Mouse (Mus musculus) neural tube, embryonic 10.5 days (tissue): ENCODE measurements at regions not wholly inside any gene's neighbourhood (a gene's known extent, or its start where the extent isn't known, plus 50 kb on each side); places are given as distances from the start of the nearest gene placed in this dataset.
"Not testable (repeated sequence)": the region's sequence is repeated elsewhere in the genome, so short reads cannot be mapped to it uniquely, and the experiment has no call there.

Experiments used
- DNase-seq: peaks from one replicate; pipeline ENCODE4 v3.0.0-alpha.2; 2017; ENCODE audit warnings: low spot score; ENCODE audit errors: extremely low spot score

DNA sequence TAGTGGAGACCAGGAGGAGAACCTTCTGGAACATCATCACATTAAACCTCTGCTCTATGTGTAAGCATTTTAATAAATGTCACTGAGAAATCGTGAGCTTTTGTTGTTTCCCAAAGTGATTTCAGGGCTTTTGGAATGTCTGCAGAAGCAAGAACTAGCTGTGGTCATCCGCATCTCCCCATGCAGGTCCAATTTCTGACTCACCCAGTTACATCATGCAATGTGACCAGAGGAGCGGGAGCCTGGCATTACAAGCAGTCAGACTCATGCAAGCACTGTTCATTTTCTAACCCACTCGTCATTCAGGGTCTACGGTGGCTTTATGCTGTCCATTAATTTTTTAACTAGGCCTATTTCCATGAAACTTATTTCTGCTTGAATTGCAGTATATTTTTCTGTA lies 151.2 kb upstream of the Supt20 start:
- DNase-seq: no peak

DNA sequence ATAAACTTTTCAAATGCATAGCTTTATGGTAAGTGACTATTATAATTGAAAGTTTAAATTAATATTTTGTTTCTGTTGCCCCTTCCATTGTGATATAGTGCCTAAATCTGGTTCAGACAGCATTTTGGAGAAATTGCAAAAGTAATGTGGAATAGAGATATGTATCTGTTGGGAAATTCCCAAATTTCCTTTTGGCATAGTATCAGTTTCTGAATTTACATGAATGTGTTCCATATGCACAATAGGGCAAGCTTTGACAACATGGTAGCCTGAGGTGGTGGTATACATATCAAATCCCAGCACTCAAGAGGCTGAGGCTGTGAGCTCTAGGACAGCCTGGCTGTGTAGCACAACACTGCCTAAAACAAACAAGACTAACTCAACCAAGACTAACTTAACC lies 147.2 kb upstream of the Supt20 start:
- no peak for DNase-seq

DNA sequence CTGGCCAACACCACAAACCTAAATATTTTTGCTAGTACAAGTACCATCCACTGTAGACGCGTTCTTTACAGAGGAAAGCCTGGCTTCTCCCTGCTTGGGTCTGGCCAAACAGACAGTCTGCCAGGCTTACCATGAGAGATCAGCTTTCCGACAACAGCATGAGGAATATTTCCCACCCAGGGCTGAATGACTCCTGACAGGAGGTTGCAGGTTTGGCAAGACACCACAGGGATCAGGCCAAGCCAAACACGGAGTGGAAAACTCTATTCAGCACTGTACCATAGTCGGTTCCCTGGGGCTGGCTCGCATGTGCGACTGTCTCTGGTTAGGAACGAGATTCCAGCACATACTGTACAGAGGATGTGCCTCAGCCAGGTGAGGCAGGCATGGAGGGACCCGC lies 140.7 kb upstream of the Supt20 start:
- DNase-seq: no peak

DNA sequence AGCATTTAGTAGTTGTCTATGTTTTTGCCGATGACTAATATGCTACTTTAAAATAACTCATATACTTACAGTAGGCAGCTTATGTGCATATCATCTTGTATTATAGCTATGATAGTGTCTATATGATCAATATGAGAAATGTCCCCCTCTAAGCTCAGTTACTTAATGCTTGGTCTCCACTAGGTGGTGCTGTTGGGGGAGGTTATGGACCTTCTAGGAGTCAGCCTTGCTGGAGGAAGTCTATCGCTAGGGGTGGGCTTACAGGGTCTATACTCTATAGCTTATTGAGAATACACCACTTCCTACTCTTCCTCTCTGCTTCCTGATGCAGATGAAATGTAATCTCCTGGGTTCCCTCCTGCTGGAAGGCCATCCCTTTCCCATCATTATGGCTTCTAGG lies 136.7 kb upstream of the Supt20 start:
- no peak for DNase-seq

DNA sequence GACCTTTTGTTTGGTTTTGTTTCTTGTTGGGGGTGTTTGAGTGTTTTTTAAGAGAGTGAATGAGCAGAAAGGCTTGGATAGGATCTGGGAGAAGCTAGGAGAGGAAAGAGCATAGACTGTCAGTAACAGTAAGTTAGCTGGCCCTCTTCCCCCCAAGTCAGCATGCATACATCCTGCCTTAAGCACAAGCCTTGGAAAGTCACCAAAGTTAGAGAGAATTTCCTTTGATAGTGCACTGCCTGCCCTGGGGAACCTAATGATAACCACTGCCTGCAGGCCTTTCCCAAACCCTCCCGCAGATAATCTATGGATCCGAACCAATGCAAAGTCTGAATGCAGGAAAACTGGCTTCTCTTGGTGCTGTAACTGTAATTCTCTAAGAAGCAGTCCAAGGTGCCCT lies 133.6 kb upstream of the Supt20 start:
- no peak for DNase-seq

DNA sequence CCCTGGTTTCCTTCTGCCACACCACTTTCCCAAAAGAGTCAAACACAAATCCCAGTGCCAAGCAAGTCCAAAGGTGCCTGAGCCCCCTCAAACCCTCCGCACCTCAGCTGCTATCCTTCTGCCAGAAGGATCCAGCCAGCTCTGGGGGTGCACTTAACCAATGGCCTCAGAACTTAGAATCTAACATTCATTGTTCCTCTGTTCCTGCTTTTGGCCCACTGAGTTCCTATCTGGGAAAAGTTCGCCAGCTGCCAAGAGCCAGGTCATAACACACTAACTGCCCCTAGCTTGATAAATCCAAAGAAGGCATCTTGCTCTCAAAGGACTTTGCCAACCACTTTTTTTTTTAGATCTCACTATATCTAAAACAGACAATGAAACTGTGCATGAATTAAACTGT lies 133.1 kb upstream of the Supt20 start:
- DNase-seq: no peak

DNA sequence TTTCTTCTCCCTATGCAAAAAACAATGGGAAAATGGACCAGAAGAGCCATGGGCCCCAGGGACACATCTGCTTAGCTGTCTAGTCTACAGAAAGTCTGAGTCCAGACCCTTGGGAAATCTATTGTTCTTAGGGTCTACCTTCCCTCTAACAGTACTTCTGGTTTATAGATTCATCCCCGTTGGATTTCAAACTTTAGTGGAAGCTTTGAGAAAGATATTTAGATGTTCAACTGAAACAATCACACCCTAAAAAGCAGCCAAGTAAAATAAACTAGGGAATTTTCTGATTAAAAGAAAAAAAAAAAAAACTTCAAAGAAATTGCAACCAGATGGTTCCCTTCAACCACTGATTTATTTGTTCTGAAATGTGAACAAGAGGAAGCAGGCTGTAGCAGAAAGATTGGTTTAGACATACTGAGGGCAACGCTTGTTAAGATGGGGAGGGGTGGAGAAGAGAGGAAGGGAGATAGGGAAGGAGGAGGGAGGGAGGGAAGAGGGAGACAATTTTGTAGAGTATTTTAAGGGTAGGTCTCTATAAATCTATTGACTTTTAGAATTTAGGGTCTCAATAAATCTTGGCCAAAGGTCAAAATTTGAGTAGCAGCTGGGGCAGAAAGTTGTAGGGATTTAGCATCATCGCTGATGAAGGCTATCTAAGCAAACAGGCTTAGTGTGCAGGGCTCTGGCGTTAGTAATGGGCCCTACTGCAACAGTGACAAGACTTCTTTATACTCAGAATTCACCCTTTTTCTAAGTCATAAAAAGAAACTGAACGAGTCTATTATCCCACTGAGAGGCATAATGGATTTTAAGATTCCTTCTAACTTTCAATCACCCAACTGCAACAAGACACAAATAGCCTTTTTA lies 132.3 kb upstream of the Supt20 start:
- DNase-seq: no peak

DNA sequence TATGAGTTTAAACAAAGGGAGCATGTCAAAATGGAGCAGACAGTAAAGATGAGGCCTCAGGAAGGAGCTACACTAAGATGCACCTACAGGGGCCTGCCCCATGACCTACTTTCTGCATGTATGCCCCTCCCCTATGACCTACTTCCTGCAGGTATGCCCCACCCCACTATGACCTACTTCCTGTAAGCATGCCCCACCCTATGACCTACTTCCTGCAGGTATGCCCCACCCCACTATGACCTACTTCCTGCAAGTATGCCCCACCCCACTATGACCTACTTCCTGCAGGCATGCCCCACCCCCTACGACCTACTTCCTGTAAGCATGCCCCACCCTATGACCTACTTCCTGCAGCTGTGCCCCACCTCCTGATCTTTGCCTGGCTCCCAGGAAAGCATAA lies 125.3 kb upstream of the Supt20 start:
- DNase-seq: no peak

DNA sequence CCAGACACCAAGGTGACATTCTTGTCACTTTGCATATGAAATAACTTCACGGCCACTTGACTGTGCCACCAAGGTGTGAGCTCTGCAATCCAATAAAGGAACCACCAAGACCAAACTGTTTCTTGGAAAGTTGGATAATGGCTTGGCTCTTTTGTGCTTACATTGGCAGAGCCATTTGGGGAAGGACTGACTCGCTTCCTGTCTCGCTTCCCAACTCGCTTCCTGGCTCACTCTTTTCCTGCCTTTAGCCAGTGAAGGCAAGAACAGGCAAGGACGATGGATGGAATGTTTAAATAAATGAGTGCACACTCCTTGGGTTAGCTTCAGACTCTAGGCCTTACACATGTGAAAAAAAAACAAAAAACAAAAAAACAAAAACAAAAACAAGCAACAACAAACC lies 124.5 kb upstream of the Supt20 start:
- no peak for DNase-seq

DNA sequence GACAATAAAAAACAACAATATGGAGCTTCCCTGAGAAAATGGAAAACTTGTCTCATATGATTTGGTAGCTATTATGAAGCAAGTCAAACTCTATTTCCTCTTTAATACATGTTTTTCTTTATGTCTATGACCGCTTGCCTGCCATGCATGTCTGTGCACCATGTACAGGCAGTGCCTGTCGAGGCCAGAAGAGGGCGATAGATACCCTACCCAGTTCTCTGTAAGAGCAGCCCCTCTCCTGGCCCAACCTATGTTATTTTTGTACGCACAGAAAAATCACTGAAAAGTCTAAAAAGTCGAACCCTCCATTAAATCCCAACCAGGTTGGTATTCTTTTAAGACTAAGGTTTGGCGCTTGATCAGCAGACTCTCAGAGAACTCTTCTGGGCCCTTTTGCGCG lies 122.1 kb upstream of the Supt20 start:
- DNase-seq: no peak

DNA sequence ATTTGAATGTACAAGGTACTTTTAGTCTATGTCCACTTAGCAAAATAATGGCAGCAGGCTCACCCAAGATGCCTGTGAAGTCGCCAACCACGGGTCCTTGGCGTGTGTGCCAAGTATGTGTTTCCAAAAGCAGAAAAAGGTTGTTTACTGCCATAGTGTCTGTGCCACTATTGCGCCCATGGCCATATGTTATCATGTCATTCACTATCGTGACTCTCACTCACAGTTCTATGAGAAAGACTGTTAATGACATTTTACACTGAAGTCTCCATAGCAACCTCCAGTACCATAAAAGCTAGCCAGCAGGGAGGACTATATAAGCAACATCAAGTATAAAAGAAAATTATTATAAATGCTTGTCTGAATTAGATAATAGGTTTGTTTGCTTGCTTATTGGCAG lies 114.8 kb upstream of the Supt20 start:
- DNase-seq: no peak

DNA sequence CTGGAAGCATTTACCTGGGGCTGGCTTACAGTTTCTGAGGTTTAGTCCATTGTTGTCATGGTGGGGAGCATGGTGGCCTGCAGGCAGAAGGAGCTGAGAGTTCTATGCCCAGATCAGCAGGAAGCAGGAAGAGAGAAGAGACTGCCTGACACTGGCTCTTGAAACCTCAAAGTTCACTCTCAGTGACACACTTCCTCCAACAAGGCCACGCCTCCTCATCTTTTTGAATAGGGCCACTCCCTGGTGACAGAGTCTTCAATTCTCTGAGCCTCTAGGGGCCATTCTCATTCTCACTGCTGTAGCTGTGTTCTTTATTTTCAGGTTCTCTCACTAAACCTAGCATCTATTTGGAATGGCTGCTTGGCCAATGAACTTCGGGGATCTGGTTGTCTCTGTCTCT lies 113.2 kb upstream of the Supt20 start:
- DNase-seq: no peak

DNA sequence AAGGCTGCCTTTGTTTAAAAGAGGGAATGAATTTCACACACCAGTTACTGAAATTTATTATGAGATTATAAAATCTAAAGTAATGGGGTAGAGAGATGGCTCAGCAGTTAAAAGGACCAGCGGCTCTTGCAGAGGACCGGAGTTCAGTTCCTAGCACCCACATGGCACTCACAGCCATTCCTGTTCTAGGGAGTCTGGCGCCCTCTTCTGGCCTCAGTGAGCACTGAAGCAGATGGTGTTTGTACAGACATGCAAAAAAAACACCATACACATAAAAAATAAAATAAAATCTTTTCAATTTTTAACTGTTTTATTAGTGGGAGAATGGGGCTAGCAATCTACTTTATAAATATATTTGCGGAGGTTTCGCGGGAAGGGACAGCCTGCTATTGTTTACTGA lies 112.3 kb upstream of the Supt20 start:
- no peak for DNase-seq

DNA sequence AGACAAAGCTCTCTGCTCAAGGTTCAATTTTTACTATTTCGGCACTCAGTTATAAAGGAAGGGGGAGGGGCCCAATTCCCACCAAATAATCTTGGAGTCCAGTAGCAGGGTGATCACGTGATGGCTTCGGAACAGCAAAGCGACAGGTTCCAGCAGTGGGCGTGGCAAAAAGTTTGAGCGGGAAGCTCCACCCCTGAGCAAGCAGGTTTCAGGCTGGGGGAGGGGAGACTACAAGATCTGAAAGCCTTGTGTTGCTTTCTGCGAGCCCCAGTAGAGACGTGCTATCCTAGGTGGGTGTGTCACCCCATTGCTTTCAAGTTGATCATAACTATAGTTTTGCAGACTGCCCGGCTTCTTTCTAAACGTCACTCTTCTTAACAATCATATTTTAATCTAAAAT lies 106.8 kb upstream of the Supt20 start:
- DNase-seq: not testable (repeated sequence)

DNA sequence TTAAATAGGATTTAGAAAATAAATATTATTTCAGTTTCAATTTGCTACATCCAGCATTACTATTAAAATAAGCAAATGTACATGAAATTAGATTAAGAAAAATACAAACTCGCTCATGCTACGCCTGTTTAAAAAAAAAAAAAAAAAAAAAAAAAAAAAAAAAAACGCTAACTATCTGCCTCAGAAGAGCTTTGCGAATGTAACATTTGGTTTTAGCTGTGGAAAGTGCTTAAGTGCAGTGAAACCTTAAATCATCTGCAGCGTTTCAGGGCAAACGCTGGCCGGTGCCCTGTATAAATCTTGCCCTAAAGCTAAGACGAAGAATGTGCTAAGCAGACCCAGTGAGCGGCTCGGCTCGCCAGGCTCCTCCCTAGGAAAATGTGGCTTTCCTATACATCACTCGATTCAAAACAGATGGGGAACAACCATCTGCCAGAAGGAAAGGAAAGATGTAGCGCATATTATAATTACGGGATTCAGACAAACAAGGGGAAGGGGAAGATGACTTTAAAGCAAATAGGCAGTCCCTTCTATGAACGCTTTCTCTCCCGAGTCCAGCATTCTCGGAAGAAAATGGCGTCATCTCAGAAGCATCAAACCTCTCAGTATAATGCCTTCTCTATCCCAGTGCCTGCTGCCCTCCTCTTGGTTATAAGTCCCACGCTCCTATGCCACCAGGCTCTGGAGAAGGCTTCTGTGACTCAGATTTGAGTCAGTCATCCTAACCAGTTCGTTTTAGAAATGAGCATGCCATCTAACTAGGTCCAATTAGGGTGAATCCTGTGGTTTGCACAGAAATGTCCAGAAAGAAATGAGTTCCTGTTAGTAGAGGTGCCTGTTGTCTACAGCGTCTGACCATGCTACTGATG lies 105.2 kb upstream of the Supt20 start:
- peak; percentile 39 for DNase-seq

DNA sequence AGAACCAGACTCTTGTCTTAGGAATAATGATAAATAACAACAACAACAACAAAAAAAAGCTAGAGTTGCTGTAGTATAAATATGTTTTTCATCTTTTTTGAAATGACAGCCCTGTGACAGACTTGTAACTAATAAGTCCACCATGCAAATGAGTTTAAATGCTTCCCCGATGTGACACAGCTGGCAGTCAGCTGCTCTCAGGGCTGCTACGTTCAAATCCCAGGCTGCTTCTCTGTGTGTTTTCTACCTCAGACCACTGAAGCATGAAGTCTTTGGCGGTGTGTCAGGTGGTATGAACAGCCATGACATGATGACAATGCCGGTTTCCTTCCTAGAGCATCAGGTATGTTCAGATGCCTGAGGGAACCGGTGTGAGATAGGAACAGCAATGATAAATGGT lies 104.4 kb upstream of the Supt20 start:
- DNase-seq: no peak

DNA sequence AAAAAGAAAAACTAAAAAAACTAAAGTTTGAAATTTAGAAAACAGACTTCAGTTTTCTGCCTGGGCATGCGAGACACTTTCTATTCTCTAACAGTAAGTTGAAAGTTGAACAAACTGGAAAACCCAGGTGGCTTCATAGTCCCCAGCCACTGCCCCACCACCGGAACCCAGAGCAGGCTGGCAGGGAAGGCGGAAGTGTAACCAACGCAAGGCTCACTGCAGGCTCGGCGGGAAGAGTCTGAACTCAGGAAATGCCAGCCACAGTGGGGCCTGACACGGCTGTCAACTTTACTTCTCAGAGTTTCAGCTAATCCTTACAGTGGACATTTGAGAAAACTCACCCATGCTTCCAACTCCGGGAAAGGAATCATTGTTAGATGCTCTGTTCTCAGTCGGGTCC lies 102.6 kb upstream of the Supt20 start:
- no peak for DNase-seq

DNA sequence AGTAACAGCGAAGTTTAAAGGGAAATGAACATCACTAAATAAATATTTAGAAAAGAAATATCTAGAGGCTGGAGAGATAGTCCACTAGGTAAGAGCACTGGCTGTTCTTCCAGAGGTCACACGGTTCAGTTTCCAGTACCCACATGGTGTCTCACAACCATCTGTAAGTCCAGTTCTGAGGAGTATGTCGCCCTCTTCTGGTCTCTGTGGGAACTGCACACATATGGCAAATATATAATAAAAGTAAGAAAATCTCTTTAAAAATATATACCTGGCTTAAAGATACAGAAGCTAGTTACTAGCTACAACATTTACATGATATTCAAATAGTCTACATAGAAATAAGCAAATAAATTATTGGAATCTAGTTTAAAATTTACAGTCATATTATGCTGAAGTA lies 101.4 kb upstream of the Supt20 start:
- DNase-seq: no peak

DNA sequence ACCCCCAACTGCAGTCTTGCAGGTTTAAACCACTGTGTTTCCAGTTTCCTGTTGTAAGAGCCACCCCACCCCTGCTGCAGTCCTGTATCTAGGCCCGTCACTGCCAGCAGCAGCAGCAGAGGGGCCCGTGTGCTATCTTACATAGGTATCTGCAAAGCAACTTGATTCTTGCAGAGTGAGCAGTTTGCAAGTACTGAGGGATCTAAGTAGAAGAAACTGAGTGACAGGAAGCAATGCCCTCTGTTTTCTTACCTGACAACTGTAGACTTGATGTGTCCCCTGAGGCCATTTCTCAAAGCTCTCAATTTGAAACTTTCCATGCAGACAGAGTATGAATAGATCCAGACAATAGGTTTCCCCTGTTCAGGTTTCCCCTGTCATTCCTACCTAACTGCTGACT lies 100.5 kb upstream of the Supt20 start:
- DNase-seq: no peak

DNA sequence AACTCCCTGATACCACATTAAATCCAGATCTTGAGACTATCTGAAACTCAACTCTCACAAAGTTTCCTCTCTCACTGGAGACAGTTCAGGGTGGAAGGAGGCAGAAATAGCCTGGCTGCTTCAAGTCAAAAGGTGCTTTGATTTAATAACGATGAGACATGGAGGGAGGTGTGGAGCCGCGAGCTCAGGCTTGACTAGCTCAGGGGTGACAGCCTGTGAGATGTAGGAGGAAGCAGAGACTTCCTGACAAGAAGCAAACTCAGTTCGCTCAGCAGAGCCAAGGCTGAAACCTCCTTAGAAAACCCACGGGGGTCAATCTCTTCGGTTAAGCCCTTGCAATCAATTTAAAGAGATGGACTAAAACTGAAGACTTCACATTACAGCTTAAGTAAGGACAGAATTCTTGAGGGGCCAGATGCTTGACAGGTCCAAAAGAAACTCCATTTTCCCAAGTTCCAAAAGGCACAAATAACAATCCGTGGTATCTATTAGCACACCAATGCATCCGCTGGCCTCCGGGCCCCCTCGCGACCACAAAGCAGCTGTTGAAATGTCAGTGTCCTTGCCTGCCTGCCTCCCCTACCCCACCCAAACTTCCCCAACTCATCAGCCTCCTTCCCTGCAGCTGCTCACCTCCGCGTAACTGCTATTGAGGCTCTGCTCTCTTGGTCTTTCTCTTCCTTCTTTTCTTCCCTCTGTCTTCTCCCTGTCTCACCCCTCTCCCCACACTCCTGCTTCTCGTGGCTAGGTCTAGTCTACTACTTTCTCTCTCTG lies 99.8 kb upstream of the Supt20 start:
- DNase-seq: no peak

DNA sequence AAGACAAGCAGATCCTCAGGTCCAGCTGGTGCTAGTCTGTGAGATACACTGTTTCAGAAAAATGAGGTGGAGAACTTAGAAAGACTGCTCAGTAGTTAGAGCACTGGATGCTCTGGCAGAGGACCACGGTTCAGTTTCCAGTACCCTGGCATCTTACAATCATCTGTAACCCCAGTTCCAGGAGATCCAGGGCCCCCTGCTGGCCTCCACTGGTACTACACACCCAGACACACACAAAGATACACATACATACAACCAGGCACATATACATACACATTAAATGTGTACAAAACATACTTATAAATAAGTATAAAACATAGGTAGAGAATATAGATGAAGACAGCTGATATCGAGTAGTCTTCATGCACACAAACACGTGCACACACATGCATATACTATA lies 97.4 kb upstream of the Supt20 start:
- DNase-seq: no peak
